Mouse (Mus musculus) embryonic fibroblast, embryonic 13.5 days (primary cell): ENCODE data around the gene Sptan1.

Experiments
- CTCF ChIP-seq: IDR thresholded peaks from 2 replicates; pipeline ENCODE4 v1.5.1; 2011; ENCODE audit warnings: mild to moderate bottlenecking, control low read depth, low read length, moderate library complexity, borderline replicate concordance; ENCODE audit not compliant: insufficient read depth
- POLR2A ChIP-seq: IDR thresholded peaks from 2 replicates; pipeline ENCODE4 v1.6.1; 2011; ENCODE audit warnings: low read depth, mild to moderate bottlenecking, control low read depth, low read length, moderate library complexity

- TF ChIP-seq POLR2A (no peak), CTCF (no peak)
These were observed 38.8 kb upstream of the Sptan1 start for GRCm38 (mm10) chr2:29926542-29926941.
